Mouse (Mus musculus) testis, postnatal 10 days (tissue): ENCODE data around the gene Gm20896.
"Not testable (repeated sequence)": the region's sequence is repeated elsewhere in the genome, so short reads cannot be mapped to it uniquely, and the experiment has no call there.

Experiments used
- DNase-seq: peaks from one replicate; pipeline ENCODE4 v3.0.0; 2021; ENCODE audit warnings: low spot score

The Gm20896 gene

GRCm38 (mm10) chrY:35921426-35921825, at the start of gene Gm20896:
TSS of gene Gm20896 (minus strand) at chrY:35921526.
- not testable (repeated sequence) for DNase-seq
